Mouse (Mus musculus) lung, postnatal 0 days (tissue): ENCODE measurements at regions not wholly inside any gene's neighbourhood (a gene's known extent, or its start where the extent isn't known, plus 50 kb on each side); places are given as distances from the start of the nearest gene placed in this dataset.

Source experiments
- CTCF ChIP-seq: IDR thresholded peaks from 2 replicates; pipeline ENCODE4 v1.5.1; 2016; ENCODE audit warnings: antibody characterized with exemption, mild to moderate bottlenecking
- EP300 ChIP-seq: IDR thresholded peaks from 2 replicates; pipeline ENCODE4 v1.6.1; 2016; ENCODE audit warnings: antibody characterized with exemption, mild to moderate bottlenecking, control low read depth

DNA sequence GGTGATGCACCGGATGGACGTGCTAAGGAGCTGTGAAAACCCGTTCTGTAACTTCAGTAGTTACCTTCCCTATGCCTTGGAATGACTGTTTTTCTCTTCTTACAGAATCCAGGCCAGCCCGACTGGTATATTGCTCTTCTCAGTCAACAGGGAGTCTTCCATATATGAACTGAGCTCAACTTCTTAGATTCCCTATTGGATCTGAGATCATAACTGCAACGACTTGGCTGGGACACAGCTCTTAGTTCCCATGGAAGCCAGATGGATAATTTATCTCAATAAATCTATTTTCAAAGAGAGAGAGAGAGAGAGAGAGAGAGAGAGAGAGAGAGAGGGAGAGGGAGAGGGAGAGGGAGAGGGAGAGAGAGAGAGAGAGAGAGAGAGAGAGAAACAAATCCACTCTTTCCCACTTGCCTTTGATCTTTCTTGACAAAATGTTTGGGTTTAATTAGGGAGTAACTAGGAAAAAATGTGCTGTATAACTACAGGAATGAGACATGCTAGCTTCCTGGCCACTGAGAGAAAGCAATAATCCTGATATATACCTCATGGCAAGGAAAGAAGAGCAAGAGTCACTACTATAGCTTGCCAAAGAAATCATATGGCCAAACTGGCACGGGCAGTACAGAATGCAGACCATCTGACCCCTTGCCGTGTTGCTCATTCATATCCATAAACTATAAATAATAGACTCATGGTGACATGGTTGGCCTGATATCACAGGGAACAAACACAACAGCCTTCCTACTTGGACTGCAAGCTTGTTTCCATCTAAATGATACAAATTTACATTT lies 73.3 kb upstream of the Cnksr3 start:
- no peak for TF ChIP-seq EP300
- no peak for TF ChIP-seq CTCF
